Mouse (Mus musculus): ENCODE data around the gene Gjb3. TPM values are rescaled to one million over a fixed set of nuclear protein-coding genes. Genes with fewer than 3 reads are reported as not detected.

Gene Gjb3
- polyA plus RNA-seq, 1 experiment from 2014 or later: 20.8 TPM

GRCm38 (mm10) chr4:127331171-127331570, 527 bp upstream of the Gjb3 start:
- no peaks in the 10 kb centered on the region for H3K36me3 ChIP-seq
- no peak overlapping the region for H3K4me3 ChIP-seq
- H3K4me2 ChIP-seq: peak overlapping the region; percentile 41; the same call in 1 of the 2 replicates
- no peak overlapping the region for H3K27ac ChIP-seq
- 19% methylated on average over 13 of the region's 13 CpGs for WGBS
- H3K27me3 ChIP-seq: peaks cover 70% of the 10 kb centered on the region
- H3K9ac ChIP-seq: no peak overlapping the region
- H3K9me3 ChIP-seq: no peaks in the 10 kb centered on the region
- no peak for ATAC-seq (ENCODE audit: insufficient number of reproducible peaks, low FRiP score, low TSS enrichment, low read depth)
- H3K4me1 ChIP-seq: peaks cover 16% of the 10 kb centered on the region

- Histone ChIP-seq H3K9me3 (no peaks in the 10 kb centered on the region), H3K27me3 (peaks cover 77% of the 10 kb centered on the region), H3K36me3 (no peaks in the 10 kb centered on the region), H3K4me1 (peaks cover 16% of the 10 kb centered on the region), H3K4me2 (peak overlapping the region; percentile 41), H3K4me3 (peak overlapping the region; percentile 33), H3K9ac (no peak overlapping the region), H3K27ac (peak overlapping the region; percentile 81)
- no peak for ATAC-seq (ENCODE audit: insufficient number of reproducible peaks, low FRiP score, low TSS enrichment, low read depth)
- 0% methylated on average over 13 of the region's 13 CpGs for WGBS
These were observed 893 bp downstream of the Gjb3 start for GRCm38 (mm10) chr4:127329751-127330150.

DNA sequence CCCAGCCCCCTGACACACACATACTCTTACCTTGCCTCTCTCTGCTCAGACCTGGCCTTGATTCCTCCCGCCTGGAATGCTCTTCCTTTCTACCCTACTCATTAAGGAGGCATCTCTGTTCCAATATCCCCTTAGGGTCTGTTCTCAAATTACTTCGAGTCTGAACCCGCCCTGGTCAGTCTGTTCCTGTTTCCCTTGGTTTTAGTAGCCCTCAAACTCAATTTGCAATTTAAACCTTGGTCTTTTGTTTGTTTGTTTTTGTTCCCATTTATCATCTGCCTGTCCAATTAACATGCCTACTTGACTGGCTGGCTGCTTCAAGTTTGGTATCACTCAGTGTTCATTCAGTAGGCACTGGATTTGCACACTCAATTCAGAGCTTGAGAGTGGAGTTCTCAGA, 1.6 kb downstream of the Gjb3 start:
- H3K9ac ChIP-seq: no peak overlapping the region
- ATAC-seq (ENCODE audit: insufficient number of reproducible peaks, low FRiP score, low TSS enrichment, low read depth): no peak
- H3K27me3 ChIP-seq: peaks cover 74% of the 10 kb centered on the region
- H3K4me2 ChIP-seq: no peak overlapping the region
- H3K27ac ChIP-seq: no peak overlapping the region
- WGBS: 4% methylated on average over 3 of the region's 3 CpGs
- H3K9me3 ChIP-seq: no peaks in the 10 kb centered on the region
- peaks cover 16% of the 10 kb centered on the region for H3K4me1 ChIP-seq
- no peaks in the 10 kb centered on the region for H3K36me3 ChIP-seq
- peak overlapping the region; percentile 33; the same call in 1 of the 2 replicates for H3K4me3 ChIP-seq

DNA sequence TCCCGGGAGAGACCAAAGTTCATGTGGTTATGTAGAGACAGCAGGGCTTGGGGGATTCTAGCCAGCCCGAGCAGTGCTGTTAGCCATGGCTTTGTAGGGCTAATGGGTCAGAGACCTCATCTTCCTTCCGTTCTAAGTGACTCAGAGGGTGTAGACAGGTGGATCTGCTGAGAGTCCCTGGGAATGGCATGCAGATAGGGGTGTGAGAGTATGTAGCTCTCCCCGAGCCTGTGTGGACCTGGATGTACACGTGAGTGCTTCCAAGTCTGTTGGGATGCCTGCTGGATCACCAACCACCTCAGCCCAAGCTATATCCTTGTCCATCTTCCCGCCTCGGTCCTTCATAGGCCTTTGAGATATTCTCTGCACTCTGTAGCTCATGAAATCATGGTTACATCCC, 2.3 kb downstream of the Gjb3 start:
- Histone ChIP-seq H3K4me1 (peaks cover 16% of the 10 kb centered on the region), H3K27ac (no peak overlapping the region), H3K36me3 (no peaks in the 10 kb centered on the region), H3K9me3 (no peaks in the 10 kb centered on the region), H3K9ac (no peak overlapping the region), H3K27me3 (peaks cover 74% of the 10 kb centered on the region), H3K4me2 (no peak overlapping the region), H3K4me3 (no peak overlapping the region)
- ATAC-seq (ENCODE audit: insufficient number of reproducible peaks, low FRiP score, low TSS enrichment, low read depth): no peak
- 61% methylated on average over 7 of the region's 7 CpGs for WGBS

DNA sequence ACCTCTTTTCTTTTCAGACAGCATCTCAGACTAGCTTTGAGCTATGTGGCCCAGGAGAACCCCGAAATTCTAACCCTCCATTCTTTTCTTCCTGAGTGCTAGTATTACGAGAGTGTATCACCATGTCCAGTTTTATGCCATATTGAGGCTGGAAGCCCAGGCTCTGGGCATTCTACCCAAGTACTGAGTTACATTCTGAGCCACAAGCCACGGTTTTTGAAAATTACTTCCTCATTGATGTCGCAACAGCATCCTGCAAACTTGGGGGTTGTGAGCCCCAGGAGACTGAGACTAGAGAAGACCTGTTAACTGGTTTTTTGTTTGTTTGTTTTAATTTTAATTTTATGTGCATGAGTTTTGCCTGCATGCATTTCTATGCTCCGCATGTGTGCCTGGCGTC, 2.9 kb downstream of the Gjb3 start:
- Histone ChIP-seq H3K4me1 (peaks cover 16% of the 10 kb centered on the region), H3K4me2 (no peak overlapping the region), H3K36me3 (no peaks in the 10 kb centered on the region), H3K27me3 (peaks cover 70% of the 10 kb centered on the region), H3K9me3 (no peaks in the 10 kb centered on the region), H3K9ac (no peak overlapping the region), H3K4me3 (no peak overlapping the region), H3K27ac (no peak overlapping the region)
- WGBS: 59% methylated on average over 6 of the region's 6 CpGs
- ATAC-seq (ENCODE audit: insufficient number of reproducible peaks, low FRiP score, low TSS enrichment, low read depth): no peak

- Histone ChIP-seq H3K4me2 (no peak overlapping the region), H3K9me3 (no peaks in the 10 kb centered on the region), H3K9ac (no peak overlapping the region), H3K36me3 (no peaks in the 10 kb centered on the region), H3K4me3 (no peak overlapping the region), H3K4me1 (peaks cover 16% of the 10 kb centered on the region), H3K27ac (no peak overlapping the region), H3K27me3 (peaks cover 65% of the 10 kb centered on the region)
- ATAC-seq (ENCODE audit: insufficient number of reproducible peaks, low FRiP score, low TSS enrichment, low read depth): no peak
- WGBS: 51% methylated on average over 7 of the region's 7 CpGs
These were observed 3.4 kb downstream of the Gjb3 start for GRCm38 (mm10) chr4:127327258-127327657.

DNA sequence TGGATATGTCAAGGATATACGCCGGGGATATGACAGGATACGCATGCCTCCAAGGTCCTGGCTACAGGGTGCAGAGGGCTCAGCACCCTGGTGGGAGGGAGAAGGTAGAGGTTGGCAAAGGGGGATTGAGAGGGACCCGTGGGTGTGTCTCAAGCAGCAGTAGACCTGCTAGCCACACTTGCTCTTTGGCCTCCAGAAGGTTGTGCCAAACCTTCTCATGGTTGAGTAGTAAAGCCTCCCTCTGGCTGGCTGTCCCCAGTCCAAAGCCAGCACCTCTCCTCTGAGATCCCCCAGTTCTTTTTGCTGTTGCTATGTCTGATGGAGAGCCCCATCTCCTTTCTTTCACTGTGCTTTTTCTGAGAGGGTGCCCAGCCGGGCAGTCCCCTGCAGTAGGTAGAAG, 5.4 kb downstream of the Gjb3 start:
- Histone ChIP-seq H3K9ac (no peak overlapping the region), H3K9me3 (no peaks in the 10 kb centered on the region), H3K4me3 (no peak overlapping the region), H3K4me1 (peaks cover 7% of the 10 kb centered on the region), H3K27ac (no peak overlapping the region), H3K27me3 (peaks cover 48% of the 10 kb centered on the region), H3K36me3 (no peaks in the 10 kb centered on the region), H3K4me2 (no peak overlapping the region)
- no peak for ATAC-seq (ENCODE audit: insufficient number of reproducible peaks, low FRiP score, low TSS enrichment, low read depth)
- 83% methylated on average over 5 of the region's 5 CpGs for WGBS

DNA sequence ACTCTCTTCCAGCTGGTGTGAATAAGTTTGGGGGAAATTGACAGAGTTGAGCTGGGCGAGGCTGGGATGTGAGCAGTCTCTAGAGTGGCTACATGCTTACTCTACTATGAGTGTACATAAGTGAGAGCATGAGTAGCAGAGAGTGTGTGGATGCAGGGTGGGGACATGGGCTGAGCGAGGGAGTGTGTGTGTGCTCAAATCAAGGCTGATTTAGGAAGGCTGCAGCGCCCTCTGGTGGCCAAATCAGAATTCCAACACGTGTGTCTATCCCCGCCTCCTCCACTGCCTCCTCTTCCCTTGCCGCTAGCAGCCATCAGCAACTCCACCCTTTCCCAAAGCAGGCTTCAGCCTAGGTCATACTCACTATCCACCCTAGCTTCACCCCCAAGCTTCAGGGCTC, 5.9 kb downstream of the Gjb3 start:
- Histone ChIP-seq H3K27ac (no peak overlapping the region), H3K4me3 (no peak overlapping the region), H3K36me3 (no peaks in the 10 kb centered on the region), H3K9me3 (no peaks in the 10 kb centered on the region), H3K4me2 (no peak overlapping the region), H3K27me3 (peaks cover 43% of the 10 kb centered on the region), H3K9ac (no peak overlapping the region), H3K4me1 (peaks cover 3% of the 10 kb centered on the region; the same call in 1 of the 2 replicates)
- peak; percentile 60 for ATAC-seq (ENCODE audit: insufficient number of reproducible peaks, low FRiP score, low TSS enrichment, low read depth)
- WGBS: 11% methylated on average over 6 of the region's 6 CpGs

DNA sequence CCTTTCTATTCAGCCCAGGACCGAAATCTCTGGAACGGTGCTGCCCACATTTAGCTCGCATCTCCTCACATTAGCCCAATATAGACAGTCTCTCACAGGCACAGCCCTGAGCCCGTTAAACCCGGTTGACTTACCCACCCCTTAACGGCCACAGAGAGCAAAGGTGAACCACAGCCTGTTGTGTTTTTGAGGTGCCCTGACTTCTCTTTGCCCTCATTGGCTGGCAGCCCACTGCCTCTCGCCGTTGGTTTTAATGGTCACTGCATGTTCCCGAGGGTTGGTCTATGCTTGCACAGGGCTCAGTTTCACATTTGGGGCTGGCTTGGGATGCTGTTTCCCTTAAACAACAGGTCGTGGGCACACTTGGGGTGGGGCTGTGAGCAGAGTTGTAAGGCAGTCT, 6.3 kb downstream of the Gjb3 start:
- WGBS: 68% methylated on average over 10 of the region's 10 CpGs
- ATAC-seq (ENCODE audit: insufficient number of reproducible peaks, low FRiP score, low TSS enrichment, low read depth): no peak
- peaks cover 38% of the 10 kb centered on the region for H3K27me3 ChIP-seq

GRCm38 (mm10) chr4:127323651-127324050, 7.0 kb downstream of the Gjb3 start:
- Histone ChIP-seq H3K4me2 (no peak overlapping the region), H3K4me1 (no peaks in the 10 kb centered on the region), H3K27me3 (peaks cover 32% of the 10 kb centered on the region), H3K9me3 (no peaks in the 10 kb centered on the region), H3K4me3 (no peak overlapping the region), H3K9ac (no peak overlapping the region), H3K36me3 (no peaks in the 10 kb centered on the region), H3K27ac (no peak overlapping the region)
- ATAC-seq (ENCODE audit: insufficient number of reproducible peaks, low FRiP score, low TSS enrichment, low read depth): no peak
- WGBS: 69% methylated on average over 3 of the region's 3 CpGs

More for the DNA sequence above, 6.3 kb downstream of the Gjb3 start:
- no peak overlapping the region for H3K9ac ChIP-seq
- no peaks in the 10 kb centered on the region for H3K36me3 ChIP-seq
- H3K27ac ChIP-seq: no peak overlapping the region
- no peak overlapping the region for H3K4me2 ChIP-seq
- H3K4me3 ChIP-seq: no peak overlapping the region
- H3K4me1 ChIP-seq: no peaks in the 10 kb centered on the region
- no peaks in the 10 kb centered on the region for H3K9me3 ChIP-seq

GRCm38 (mm10) chr4:127319613-127320012, 11.0 kb downstream of the Gjb3 start:
- no peak for ATAC-seq (ENCODE audit: insufficient number of reproducible peaks, low FRiP score, low TSS enrichment, low read depth)
- no peaks in the 10 kb centered on the region for H3K9me3 ChIP-seq
- H3K4me2 ChIP-seq: no peak overlapping the region
- no peaks in the 10 kb centered on the region for H3K36me3 ChIP-seq
- H3K4me3 ChIP-seq: no peak overlapping the region
- H3K27ac ChIP-seq: no peak overlapping the region
- 0 out of 2 replicates have a peak, but pooled peaks cover 3% of the 10 kb centered on the region for H3K27me3 ChIP-seq
- 8% methylated on average over 3 of the region's 3 CpGs for WGBS
- no peak overlapping the region for H3K9ac ChIP-seq
- H3K4me1 ChIP-seq: no peaks in the 10 kb centered on the region

GRCm38 (mm10) chr4:127317143-127317542, 13.5 kb downstream of the Gjb3 start:
- Histone ChIP-seq H3K4me1 (peaks cover 11% of the 10 kb centered on the region), H3K27ac (no peak overlapping the region), H3K9me3 (no peaks in the 10 kb centered on the region), H3K4me2 (no peak overlapping the region), H3K9ac (no peak overlapping the region), H3K27me3 (peaks cover 16% of the 10 kb centered on the region), H3K4me3 (no peak overlapping the region), H3K36me3 (no peaks in the 10 kb centered on the region)
- no peak for ATAC-seq (ENCODE audit: insufficient number of reproducible peaks, low FRiP score, low TSS enrichment, low read depth)
- WGBS: 62% methylated on average over 4 of the region's 4 CpGs

GRCm38 (mm10) chr4:127315753-127316152, 14.9 kb downstream of the Gjb3 start:
- no peak for ATAC-seq (ENCODE audit: insufficient number of reproducible peaks, low FRiP score, low TSS enrichment, low read depth)
- H3K4me3 ChIP-seq: no peak overlapping the region
- 73% methylated on average over 8 of the region's 8 CpGs for WGBS
- H3K36me3 ChIP-seq: no peaks in the 10 kb centered on the region
- no peak overlapping the region for H3K9ac ChIP-seq
- peaks cover 19% of the 10 kb centered on the region for H3K27me3 ChIP-seq
- no peak overlapping the region for H3K4me2 ChIP-seq
- no peak overlapping the region for H3K27ac ChIP-seq
- H3K4me1 ChIP-seq: peaks cover 11% of the 10 kb centered on the region
- no peaks in the 10 kb centered on the region for H3K9me3 ChIP-seq
